Mouse (Mus musculus) liver (tissue): Measurements from ENCODE around the gene Commd7.
"Not testable (repeated sequence)": the region's sequence is repeated elsewhere in the genome, so short reads cannot be mapped to it uniquely, and the experiment has no call there.

Experiments used
- DNase-seq: peaks from one replicate; pipeline ENCODE4 v3.0.0-alpha.2; 2020; ENCODE audit warnings: mixed read lengths

Gene Commd7

DNA sequence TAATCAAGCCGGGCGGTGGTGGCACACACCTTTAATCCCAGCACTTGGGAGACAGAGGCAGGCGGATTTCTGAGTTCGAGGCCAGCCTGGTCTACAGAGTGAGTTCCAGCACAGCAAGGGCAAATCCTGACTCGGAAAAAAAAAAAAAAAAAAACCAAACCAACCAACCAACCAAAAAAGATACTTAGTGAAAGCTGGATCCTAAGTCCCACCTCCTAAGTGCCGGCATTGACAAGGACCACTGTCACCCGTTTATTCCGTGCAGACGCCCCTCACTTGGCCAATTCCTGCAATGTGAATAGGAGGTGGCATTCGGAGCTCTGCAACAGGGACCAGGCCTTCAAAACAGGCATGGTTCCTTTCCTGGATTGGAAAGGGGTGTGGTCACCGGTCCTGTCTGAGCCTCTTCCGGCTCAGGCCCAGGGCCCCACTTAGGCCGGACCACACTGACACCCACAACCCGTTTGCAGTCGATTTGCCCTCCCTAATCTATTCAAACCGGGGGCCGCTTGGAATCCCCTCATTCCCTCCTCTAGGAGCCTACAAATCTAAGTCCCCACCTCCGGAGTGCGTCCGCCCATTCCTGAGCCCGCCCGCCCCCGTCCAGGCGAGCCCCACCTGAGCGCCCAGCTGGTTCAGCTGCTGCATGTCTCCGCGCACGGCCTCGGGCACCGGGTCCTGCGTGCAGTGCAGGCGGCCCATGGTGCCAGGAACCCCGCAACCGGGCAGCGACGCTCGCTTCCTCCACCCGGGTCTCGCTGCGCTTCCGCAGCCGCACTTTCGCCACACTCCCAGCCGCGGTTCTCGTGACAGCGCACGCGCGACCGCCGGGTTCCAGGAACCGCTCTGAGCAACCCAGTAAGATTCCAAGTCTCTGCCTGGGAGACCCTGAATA is at the start of gene Commd7:
Gene Commd7 (minus strand): TSS at position 806 of the 895 bp plus-strand sequence.
- peak; percentile 85 for DNase-seq

DNA sequence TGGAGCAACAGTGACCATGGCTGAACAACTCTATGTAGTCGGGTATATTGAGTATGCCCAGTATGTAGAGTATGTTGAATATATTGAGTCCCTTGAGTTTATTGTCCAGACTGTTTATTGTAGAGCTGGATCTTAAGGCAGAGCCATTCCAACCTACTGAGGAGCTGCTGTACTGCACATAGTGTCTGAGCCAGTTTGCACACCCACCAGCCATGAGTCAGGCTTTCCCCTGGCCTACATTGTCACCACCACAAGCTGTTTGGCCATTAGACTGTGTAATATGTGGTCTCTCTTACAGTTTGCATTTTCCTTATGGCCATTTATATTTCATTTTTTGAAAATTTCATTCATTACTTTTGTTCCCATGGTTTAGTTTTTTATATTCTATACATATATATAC is 47.4 kb upstream of the Commd7 start:
- DNase-seq: no peak

DNA sequence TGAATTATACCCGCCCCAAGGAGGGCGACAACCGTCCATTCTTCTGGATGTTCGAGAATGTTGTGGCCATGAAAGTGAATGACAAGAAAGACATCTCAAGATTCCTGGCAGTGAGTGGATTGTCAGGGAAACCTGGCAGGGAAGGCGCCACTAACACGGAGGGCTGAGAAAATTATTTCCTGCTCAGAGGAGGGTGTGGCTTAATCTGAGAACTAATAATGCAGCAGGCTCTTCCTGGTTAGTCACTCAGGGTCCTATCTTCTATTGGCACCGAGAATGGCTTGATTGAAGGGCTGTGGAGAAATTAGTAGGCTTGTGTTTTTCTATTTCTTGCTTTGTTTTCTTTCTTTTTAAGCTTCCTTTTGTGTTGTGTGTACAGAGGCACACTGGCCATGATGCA is 45.0 kb upstream of the Commd7 start:
- DNase-seq: no peak

DNA sequence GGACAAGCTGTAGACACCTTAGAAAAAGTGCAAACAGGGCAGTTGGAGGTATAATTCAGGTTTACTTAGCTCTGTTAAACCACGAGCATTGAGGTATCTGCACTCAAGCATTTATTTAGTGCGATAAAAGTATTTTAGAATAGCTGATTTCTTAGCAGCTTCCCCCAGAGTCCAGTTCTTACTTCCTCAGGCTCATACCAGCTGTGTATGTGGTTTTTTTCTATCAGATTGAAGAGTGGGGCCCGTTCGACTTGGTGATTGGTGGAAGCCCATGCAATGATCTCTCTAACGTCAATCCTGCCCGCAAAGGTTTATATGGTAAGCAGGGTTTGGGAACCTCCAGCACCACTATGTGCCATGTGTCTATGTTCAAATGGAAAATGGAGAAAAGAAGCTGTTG is 44.4 kb upstream of the Commd7 start:
- DNase-seq: no peak

DNA sequence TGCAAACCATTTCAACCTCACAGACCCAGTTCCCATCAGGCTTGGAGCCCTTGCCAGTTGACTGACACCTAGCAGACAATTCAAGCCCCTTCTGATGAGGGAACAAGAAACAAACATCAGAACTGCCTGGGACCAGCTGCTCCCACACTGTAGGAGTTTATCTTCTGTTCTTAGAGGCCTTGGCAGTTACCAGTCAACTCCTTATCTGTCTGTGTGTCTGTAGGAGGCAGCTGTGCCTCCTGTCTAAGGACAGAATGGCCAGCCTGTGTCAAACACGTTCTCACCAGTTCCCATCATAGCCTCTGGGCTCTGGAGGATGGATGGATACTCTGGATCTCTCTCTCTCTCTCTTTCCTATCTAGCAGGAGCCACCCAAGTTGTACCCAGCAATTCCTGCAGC is 42.8 kb upstream of the Commd7 start:
- DNase-seq: not testable (repeated sequence)

DNA sequence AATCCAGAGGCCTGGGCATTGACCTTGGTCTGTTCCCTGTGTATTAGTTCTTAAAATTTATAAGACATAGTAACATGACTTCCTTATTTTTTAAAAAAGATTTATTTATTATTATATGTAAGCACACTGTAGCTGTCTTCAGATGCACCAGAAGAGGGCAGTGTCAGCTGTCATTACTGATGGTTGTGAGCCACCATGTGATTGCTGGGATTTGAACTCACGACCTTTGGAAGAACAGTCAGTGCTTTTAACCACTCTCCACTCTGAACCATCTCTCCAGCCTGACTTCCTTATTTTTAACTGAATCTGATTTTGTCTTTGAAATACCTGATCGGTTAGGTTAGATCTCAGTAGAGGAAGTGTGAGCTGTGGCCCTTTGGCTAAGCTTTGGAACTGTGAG is 40.0 kb upstream of the Commd7 start:
- no peak for DNase-seq

DNA sequence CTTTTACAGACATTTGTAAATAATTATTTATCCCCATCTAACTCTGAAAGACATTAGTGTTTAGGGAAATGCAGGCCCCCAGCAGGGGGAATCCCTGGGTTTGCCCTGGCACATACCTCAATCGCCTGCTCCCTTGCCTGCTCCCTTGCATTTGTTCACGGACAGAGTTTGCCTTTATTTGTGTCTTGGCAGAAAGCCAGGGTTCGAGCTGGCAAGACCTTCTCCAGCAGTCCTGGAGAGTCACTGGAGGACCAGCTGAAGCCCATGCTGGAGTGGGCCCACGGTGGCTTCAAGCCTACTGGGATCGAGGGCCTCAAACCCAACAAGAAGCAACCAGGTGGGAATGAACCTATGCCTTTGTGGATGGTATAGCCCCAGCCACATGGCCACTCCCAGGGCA is 37.5 kb upstream of the Commd7 start:
- no peak for DNase-seq

DNA sequence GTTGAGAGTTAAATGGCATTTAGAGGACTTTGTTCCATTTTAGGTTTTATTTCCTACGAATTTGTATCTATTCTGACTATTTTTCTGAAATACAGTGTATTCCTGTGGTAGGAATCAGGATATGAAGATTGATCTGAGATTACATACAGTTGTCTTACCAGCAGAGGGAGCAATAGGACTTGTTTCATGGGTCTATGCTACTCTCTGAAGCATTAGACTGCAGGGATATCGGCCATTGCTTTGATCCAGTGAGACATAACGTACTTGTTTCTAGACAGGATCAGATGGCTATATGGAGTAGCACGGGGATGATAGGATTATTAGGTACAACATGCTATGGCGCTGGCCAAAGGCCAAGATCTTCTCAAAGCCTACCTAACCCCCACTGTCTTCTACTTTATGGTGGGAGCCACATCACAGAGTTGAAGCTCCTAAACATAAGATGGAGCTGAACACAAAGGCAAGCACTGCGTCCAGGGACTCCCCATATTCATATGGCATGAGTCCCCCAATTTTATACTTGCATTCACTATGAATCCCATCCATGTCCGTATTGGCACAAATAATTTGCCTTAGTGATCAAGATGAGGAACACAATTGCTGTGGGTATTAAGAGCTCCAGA is 36.3 kb upstream of the Commd7 start:
- no peak for DNase-seq

DNA sequence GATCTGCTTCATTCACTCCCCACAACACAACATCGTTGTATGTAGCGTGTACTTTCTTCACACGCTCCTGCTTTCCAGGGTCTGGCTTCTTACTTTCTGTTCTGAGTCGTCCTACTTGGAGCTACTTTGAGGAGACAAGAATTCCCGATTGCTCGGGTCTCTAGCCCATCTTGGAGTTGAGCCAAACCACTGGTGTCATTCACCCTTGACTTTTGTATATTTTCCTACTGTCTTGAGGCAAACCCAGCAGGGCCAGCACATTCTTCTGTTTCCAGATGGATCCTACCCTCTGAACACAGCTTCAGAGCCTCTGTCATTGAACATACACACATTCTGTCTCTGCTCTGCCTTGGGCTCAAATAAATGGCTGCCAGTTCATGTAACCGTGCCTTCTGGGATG is 32.8 kb upstream of the Commd7 start:
- no peak for DNase-seq

DNA sequence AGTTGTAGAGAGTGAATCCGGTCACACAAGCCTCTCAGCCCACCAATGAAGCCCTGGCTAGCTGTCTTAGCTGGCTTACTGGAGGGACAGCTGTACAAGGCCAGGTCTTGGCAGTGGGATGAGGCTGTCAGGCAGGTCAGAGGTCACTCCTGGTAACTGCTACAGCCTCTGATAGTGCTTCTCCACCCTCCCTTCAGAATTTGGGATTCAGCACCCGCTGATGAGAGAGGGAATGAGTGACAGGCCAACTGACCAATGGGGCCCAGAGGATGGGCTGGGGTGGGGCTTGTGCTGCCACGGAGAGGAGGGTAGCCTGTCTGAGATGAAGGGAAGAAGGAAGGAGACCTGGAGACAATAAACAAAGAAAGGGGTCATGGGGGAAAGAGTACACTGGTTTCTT is 28.0 kb upstream of the Commd7 start:
- peak; percentile 12 for DNase-seq

DNA sequence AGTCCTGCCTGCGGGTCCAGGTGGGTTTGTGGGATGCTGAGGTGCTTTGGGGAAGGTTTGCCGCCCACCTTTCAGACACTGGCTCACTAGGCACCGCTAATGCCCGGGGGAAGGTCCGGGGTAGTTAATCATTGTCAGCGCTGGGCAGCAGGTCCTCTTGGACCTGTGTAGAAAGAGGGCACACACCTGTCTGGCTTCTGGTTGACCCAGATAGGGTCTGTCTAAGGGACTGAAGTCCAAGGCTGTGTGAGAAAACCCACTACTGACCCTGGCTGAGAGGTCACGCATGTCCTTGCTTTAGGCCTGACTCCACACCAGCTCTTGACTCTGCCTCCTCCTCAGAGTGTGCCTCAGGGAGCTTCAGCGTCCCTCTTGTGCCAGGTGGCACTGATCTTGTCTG is 25.1 kb upstream of the Commd7 start:
- not testable (repeated sequence) for DNase-seq

DNA sequence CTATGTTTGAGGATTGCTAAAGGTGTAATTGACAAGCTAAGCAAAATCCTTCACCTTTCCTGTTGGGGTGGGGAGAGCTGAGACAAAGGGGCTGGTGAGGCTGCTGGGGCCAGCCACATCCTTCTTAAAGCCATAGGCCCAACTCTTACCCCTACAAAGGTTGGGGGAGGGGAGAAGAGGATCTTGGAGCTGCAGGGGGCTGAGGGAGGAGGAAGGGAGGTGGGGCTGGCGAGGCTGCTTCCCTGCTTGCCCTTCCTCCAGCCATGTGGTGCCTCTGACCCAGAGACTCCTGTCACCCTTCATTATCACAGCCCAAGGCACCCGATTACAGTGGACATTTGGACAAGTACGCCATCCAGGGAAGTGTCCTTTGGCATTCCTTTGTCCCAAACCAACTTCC is 19.1 kb upstream of the Commd7 start:
- DNase-seq: no peak

DNA sequence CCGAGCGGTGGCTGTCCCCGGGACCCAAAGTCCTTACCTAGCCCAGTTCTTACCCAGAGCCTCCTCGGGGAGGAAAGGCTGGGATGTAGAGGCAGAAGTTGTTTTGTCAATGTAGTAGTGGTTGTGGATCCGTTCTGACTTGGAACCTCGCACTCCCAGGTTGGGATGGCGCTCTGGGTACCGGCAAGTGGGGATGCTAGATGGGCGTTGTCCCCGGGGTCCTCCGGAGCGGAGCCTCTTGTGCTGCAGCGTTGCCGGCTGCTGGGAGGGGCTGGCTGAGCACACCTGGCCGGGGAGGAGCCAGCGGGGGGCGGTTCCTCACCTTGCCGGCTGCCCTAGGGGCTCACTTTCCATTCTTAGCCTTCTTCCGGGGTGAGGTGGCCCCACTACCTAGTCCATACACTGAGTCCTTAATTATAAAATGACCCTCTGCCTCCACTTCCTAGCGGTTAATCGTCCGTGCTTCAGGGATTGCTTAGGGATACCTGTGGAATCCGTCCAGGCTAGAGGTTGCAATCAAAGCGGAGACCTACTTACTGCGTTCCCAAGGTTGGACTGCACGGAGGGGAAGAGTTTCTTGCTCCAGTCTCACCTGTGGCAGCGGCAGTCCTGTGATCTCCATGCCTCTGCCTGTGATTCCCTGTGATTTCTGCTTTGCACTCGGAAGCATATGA is 17.6 kb upstream of the Commd7 start:
- DNase-seq: peak; percentile 29

DNA sequence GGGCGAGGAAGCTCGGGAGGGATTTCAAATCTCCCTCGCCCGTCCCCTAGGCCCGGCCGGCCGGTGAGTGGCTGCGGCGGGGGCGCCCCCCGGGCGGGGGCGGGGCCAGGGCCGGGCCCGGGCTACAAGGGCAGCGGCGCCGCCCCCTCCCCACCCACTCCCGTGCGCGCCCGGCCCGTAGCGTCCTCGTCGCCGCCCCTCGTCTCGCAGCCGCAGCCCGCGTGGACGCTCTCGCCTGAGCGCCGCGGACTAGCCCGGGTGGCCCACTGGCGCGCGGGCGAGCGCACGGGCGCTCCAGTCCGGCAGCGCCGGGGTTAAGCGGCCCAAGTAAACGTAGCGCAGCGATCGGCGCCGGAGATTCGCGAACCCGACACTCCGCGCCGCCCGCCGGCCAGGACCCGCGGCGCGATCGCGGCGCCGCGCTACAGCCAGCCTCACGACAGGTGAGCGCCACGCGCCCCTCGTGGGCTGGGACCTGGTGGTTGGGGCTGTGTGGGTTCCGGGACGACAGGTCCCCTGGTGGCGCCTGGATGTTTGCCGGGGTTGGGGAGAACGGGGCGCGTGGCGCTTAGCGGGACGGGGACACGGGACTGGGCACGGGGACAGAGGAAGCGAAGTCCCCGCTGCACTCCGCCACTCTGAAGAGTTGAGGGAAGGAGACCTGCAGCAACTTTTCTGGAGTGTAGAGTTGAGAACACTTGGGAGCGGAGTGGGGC is 16.9 kb upstream of the Commd7 start, which contains the start of gene Dnmt3b:
Gene Dnmt3b (plus strand): TSS at position 153 of the 716 bp plus-strand sequence.
- DNase-seq: peak; percentile 61

DNA sequence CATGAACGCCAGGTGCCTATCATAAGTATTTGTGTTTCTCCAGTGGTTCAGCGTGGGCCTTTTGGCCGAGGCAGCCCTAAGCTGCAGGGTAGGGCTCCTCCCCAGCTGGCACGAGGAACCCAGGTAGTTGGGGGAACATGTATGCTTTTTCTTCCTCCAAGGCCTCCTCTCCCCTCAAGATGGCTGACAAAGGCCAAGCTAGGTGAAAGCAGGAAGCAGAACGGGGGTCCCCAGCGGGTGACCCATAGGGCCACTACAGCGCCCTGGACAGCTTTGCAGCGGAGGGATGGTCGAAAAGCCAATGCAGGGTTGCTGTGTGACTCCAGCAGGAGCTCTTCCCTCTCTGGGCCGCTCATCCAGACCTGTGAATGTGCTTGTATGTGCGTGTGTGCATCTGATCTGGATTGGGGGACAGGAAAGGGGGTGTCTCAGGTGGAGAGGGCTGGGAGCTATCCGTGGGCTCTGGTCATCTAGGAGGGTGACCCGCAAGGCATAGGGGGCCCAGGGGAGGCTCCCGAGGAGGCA is 16.3 kb upstream of the Commd7 start:
- no peak for DNase-seq

DNA sequence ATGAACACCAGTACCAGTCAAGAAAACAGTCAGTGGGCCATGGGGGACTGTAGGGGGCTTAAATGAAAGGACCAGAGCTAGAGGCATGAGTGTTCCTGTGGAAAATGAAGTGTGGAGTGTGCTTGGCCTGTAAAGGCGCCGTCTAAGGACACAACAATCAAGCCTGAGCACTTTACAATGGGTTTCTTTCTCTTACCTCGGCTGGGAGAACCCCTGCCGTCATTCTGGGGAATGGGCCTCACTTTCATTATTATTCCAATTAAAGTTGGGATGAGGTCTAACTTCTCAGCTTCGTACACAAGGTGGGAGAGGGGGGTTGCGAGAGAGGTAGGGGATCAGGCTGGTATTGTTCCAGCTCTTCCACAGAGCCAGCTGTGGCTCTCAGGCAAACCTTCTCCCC is 10.4 kb upstream of the Commd7 start:
- DNase-seq: no peak

DNA sequence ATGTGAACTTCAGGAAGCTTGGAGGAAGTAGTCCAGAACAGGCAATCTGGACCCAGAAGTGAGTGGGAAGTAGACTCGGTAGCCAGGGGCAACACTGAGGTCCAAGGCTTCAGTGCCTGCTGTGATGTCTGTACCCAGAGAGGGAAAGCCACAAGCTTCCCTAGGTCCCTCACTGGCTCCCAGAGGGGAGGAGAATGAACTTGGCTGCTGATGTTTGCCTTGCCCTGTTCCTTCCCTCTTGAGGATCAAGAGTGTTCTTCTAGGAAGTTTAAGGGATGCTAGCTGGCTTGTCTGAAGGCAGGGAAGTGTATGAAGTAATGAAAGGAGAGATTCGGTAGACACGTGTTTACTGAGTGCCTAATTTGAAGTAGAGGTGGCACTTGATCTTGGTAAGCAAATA is 9.9 kb upstream of the Commd7 start:
- DNase-seq: no peak

DNA sequence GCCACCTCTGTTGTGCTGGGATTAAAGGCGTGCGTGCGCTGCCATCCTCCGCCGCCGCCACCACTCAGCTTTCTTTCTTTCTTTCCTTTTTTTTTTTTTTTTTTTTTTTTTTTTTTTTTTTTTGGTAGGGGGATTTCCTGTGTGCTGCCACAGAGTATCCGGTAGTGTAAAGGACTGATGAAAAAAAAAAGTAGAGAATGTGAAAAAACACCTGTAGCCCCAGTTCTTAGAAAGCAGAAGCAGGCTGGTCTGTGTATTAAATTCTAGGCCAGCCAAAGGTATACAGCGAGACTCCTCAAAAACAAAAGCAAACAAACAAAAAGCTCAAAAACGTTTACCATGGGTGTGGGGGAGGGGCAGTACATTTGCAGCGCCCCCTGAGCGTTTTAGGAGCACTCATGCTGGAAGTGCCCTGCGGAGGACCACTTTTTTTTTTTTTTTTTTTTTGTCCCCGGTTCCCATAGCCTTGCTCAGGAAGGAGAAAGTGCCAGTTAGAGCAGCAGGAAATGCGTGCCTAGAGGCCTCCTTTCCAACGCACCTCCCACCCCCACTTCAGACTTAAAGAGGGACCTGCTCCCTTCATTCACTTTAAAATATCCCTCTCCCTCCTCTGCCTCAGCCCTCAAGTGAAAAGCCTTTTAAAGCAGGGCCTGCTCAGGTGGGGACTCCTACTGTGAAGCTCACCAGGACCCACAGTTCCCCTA is 6.5 kb upstream of the Commd7 start:
- no peak for DNase-seq

DNA sequence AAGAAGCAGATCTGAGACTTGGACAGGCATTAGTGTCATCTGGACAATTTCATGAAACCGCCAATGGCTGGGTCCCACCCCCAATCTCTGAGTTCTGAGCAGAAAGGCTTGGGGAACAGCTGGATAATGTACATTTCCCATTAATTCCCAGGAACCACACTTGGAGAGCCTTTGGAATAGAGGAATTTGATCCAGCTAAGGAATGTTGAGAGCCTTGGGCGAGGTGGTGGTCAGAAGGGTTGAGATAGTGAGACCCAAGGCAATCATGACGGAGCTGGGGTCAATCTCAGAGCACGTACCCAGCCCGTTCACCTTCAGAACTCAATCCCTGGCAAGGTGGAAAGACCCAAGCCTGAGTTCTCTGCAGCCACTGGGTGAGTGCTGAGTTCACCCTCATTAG is 678 bp upstream of the Commd7 start:
- no peak for DNase-seq

DNA sequence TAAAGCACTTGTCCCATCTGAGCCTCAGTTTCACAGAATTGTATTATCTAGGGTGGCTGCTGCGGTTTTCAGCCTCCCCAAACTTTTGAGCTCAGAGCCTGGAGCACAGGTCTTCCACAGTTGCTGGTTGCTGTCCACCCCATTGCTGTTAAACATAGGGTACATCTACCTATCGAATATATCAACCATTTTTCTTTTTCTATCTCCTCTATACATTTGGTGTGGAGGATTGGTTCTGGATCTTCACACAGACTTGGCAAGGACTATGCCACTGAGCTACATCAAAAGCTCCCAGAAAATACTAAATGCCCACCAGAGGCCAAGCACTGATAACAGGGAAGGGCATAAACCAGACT is 268 bp upstream of the Commd7 start:
- no peak for DNase-seq

DNA sequence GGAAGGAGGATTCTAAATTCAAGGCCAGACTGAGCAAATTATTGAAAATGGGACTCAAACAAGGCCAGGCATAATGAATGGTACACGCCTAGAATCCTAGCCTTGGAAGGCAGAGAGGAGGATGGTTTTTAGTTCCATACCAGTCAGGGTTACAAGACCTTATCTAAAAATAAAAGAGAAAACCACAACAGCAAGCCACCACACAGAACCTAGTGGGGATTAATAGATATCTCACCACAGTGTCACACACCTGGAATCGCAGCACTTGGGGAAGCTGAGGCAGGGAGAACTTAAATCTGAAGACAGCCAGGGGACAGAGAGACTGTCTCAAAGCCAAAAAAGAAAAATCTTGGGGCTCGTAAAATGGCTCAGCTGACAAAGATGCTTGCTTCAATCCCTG is 1.6 kb downstream of the Commd7 start:
- DNase-seq: no peak

DNA sequence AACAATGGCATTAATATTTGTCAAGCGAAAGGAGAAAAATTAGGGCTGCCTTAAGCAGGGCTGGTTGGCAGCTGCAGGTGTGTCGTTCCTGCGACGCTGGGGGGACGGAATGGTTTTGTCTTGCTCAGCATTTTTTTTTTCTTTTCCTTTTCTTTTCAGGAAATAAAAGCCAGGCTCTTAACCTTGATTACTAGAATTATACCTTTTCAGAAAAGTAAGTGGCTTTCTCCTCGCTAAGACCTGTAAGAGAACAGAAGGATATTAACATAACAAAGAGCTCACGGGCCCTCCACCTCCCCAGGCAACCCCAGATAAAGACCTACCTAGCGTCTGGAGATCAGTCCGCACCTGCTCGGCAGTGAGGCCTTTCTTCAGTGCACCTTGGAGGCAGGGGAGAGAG is 10.1 kb downstream of the Commd7 start:
- no peak for DNase-seq
